Mouse (Mus musculus) lung, postnatal 0 days (tissue): ENCODE results near the gene Snupn.

ENCODE experiments used
- CTCF ChIP-seq: IDR thresholded peaks from 2 replicates; pipeline ENCODE4 v1.5.1; 2016; ENCODE audit warnings: antibody characterized with exemption, mild to moderate bottlenecking
- EP300 ChIP-seq: IDR thresholded peaks from 2 replicates; pipeline ENCODE4 v1.6.1; 2016; ENCODE audit warnings: antibody characterized with exemption, mild to moderate bottlenecking, control low read depth

- TF ChIP-seq CTCF, result peak; percentile 73
- TF ChIP-seq EP300, result no peak
Measured at GRCm38 (mm10) chr9:56928041-56928811, 22.5 kb upstream of the Snupn start, which contains the start of gene Snx33.
